Mouse (Mus musculus) effector memory CD4-positive, alpha-beta T cell, adult 7 months (primary cell): Measurements from ENCODE around the gene Zmiz2. TPM values are rescaled to one million over a fixed set of nuclear protein-coding genes. Genes with fewer than 3 reads are reported as not detected.

Source experiments
- polyA plus RNA-seq: library from polyadenylated mRNA; unstranded; fragments of 100-300 nt; shearing (Covaris generic); gene quantifications from one replicate; pipeline ENCODE4 v1.2.1, GENCODE M21; 2017

The Zmiz2 gene
- 73.4 TPM for polyA plus RNA-seq

DNA sequence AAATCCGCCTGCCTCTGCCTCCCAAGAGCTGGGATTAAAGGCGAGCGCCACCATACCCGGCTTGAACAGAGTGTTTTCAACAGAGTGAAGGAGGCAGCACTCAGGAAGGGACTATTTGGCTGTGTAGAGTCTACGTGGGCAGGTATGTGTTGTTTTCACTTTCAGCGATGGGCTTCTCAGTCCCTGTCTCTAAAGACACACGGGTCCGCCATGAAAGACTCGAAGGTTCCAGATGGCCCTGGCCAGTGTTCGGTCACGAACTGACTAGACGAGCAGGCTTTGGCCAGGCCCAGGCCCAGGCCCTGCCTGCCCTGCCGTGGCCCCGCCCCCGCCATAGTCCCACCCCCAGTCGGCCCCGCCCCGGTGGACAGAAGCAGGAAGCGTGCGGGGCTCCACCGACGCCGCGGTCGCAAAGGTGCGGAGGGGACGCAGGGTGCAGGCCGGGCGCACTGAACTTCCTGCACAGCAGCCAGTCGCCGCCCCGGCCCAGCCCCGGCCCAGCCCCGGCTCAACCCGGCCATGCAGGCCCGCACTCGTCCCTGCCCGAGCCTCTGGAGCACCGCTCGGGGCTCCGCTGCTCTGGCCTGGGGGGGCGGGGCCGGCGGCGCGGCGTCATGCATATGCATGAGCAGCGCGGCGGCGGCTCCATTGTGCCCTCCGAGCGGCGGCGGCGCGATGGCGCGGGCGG lies at the start of gene Zmiz2:
Zmiz2 (plus strand) TSS at position 349 of the 688 bp plus-strand sequence.

DNA sequence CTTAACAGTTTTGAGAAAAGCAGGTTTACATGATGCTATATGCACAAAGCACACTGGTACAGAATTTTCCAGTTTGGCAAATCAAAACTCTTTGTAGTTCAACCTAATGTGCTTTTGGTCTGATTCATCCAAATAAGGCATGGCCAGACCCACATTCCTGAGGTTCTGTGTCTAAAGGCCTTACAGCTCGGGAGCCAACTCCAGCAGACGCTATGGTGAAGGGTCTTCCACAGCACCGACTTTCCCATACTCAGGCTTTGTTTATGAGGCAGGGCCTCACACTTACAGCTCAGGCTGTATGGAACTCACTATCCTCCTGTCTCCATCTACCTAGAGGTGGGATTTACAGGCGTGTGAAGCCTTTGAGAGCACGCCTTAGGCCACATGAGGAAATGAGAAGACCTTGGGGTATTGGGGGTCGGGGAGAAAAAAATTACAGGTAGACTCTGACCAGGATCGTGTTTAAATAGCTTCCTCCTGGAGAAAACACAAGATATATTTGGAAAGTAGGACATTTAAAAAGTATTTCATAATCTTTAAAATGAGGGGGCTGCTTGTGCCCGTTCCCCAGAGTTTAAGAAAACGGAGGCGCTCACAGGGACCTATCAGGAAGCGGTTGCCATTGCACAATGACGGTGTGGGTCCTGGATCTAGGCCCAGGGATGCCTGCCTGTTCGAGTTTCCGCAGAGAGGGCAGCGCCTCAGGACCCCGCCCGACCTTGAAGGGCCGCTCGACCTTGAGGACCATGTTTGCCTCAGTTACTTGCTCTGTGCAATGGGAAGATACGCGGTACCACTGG lies 26.1 kb downstream of the Zmiz2 start, which contains the start of gene Ppia:
Ppia (plus strand) TSS at position 693 of the 800 bp plus-strand sequence.

DNA sequence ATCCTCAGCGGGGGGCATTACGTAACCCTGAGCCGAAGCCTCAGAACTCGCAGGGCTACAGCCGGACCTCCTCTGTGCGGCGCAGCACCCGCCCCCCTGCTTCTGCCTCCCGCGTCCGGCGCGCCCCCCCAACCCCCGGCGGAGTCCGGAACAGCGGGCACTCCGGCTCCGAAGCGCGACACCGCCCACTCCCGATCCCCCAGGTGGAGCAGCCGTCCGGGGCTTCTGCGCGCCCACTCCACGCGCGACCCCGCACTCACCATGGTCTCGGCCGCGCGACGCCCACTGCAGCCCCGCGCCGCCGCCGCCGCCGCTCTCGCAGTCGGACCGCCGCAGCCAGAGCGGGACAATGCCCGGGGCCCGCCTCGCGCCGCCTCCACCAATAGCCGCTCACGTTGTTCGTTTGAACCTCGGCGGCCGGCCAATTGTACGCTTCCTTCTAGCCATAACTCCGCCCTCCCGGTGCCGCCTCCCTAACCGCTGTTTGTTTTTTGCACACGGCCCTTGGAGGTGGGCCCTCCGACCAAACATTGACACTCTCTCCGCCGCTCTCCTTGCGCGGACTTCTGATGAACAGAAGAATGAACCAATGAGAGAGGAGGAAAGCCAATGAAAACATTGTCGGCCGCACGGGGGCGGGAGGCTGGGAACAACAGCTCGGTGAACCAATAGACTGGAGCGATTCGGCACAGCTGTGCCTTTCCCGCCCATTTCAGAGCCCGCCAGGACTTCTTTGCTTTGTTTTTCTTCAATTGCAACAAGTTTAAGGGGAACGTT lies 55.4 kb downstream of the Zmiz2 start, which contains the start of gene H2afv:
H2afv (minus strand) TSS at position 367 of the 777 bp plus-strand sequence.

Other genes starting within 250 kb of the Zmiz2 start
- gene A730071L15Rik, start 189.0 kb upstream of the Zmiz2 start, polyA plus RNA-seq = not detected
- gene Nudcd3, start 188.7 kb upstream of the Zmiz2 start, polyA plus RNA-seq = 49.3 TPM
- gene Npc1l1, start 158.9 kb upstream of the Zmiz2 start, polyA plus RNA-seq = 0.11 TPM
- gene Ddx56, start 121.3 kb upstream of the Zmiz2 start, polyA plus RNA-seq = 60.2 TPM
- gene Tmed4, start 114.2 kb upstream of the Zmiz2 start, polyA plus RNA-seq = 43.1 TPM
- 245 TPM for gene Ogdh, start 97.4 kb upstream of the Zmiz2 start, polyA plus RNA-seq
- gene Ppia, start 26.4 kb downstream of the Zmiz2 start, polyA plus RNA-seq = 3,980 TPM
- gene H2afv, start 55.4 kb downstream of the Zmiz2 start, polyA plus RNA-seq = 142 TPM
- gene Purb, start 86.8 kb downstream of the Zmiz2 start, polyA plus RNA-seq = 33.1 TPM
- 191 TPM for gene Myo1g, start 131.9 kb downstream of the Zmiz2 start, polyA plus RNA-seq
- 245 TPM for gene Ccm2, start 157.8 kb downstream of the Zmiz2 start, polyA plus RNA-seq
- 0.18 TPM for gene Nacad, start 217.0 kb downstream of the Zmiz2 start, polyA plus RNA-seq
- gene Tbrg4, start 237.0 kb downstream of the Zmiz2 start, polyA plus RNA-seq = 15.1 TPM
- not detected for gene Wap, start 249.6 kb downstream of the Zmiz2 start, polyA plus RNA-seq